Mouse (Mus musculus) MEL (cell line): ENCODE measurements around the gene Gnat2. TPM values are rescaled to one million over a fixed set of nuclear protein-coding genes. Genes with fewer than 3 reads are reported as not detected.

ENCODE experiments used
- DNase-seq: peaks from one replicate; pipeline ENCODE4 v3.0.0; 2011; ENCODE audit warnings: low read depth, low spot score
- H3K27ac ChIP-seq: 2 replicates; pipeline ENCODE4 v1.5.1; 2012; ENCODE audit warnings: low read depth, mild to moderate bottlenecking, control low read depth, low read length, moderate library complexity; ENCODE audit not compliant: control insufficient read depth
- H3K27me3 ChIP-seq, 2 experiments: fragments of 150-350 bp in 1 of 2; sonication (generic) in 1 of 2; 2 replicates each; pipeline ENCODE4 v1.6.1; 2012; ENCODE audit warnings: low read length in 2 of 2, mild to moderate bottlenecking in 2 of 2, improper control_type of control experiment in 1 of 2, moderate library complexity in 1 of 2; ENCODE audit not compliant: insufficient read depth in 2 of 2, control insufficient read depth in 1 of 2
- H3K36me3 ChIP-seq, 2 experiments: 2 replicates each; pipeline ENCODE4 v1.6.1; 2012 to 2014; ENCODE audit warnings: low read length in 2 of 2, improper control_type of control experiment in 1 of 2, inconsistent platforms in 1 of 2, mild to moderate bottlenecking in 1 of 2; ENCODE audit not compliant: insufficient read depth in 2 of 2, control insufficient read depth in 1 of 2
- H3K4me1 ChIP-seq, 2 experiments: fragments of 150-350 bp in 1 of 2; sonication (generic) in 1 of 2; 2 replicates each; pipeline ENCODE4 v1.6.1; 2012; ENCODE audit warnings: low read length in 2 of 2, improper control_type of control experiment in 1 of 2, mild to moderate bottlenecking in 1 of 2; ENCODE audit not compliant: insufficient read depth in 2 of 2, control insufficient read depth in 1 of 2
- H3K4me3 ChIP-seq, 2 experiments: fragments of 150-350 bp in 1 of 2; sonication (generic) in 1 of 2; 2 replicates each; pipeline ENCODE4 v1.5.1; 2012; ENCODE audit warnings: low read depth in 2 of 2, low read length in 2 of 2, mild to moderate bottlenecking in 2 of 2, moderate library complexity in 2 of 2, control low read depth in 1 of 2, improper control_type of control experiment in 1 of 2; ENCODE audit not compliant: control insufficient read depth in 1 of 2, insufficient read depth in 1 of 2
- H3K79me2 ChIP-seq: 2 replicates; pipeline ENCODE4 v1.6.1; 2012; ENCODE audit warnings: mild to moderate bottlenecking, low read length, moderate library complexity; ENCODE audit not compliant: control insufficient read depth, poor library complexity, insufficient read depth
- H3K9ac ChIP-seq: 2 replicates; pipeline ENCODE4 v1.6.1; 2012; ENCODE audit warnings: low read depth, mild to moderate bottlenecking, control low read depth, low read length, moderate library complexity; ENCODE audit not compliant: control insufficient read depth, poor library complexity, severe bottlenecking
- H3K9me3 ChIP-seq: fragments of 150-350 bp; sonication (generic); replicated peaks from 2 replicates; pipeline ENCODE4 v1.6.1; 2012; ENCODE audit warnings: mild to moderate bottlenecking, low read length, improper control_type of control experiment, moderate library complexity; ENCODE audit not compliant: insufficient read depth
- BHLHE40 ChIP-seq: IDR thresholded peaks from 2 replicates; pipeline ENCODE4 v1.6.1; 2012; ENCODE audit warnings: low read depth, mild to moderate bottlenecking, inconsistent platforms, low read length, improper control_type of control experiment, borderline replicate concordance
- CHD1 ChIP-seq: IDR thresholded peaks from 2 replicates; pipeline ENCODE4 v1.6.1; 2012; ENCODE audit warnings: low read depth, mild to moderate bottlenecking, inconsistent platforms, low read length, improper control_type of control experiment
- E2F4 ChIP-seq: IDR thresholded peaks from 2 replicates; pipeline ENCODE4 v1.6.1; 2011; ENCODE audit warnings: low read depth, low read length, improper control_type of control experiment, borderline replicate concordance
- EP300 ChIP-seq, 2 experiments: IDR thresholded peaks; 2 replicates each; pipeline ENCODE4 v1.6.1; 2011; ENCODE audit warnings: improper control_type of control experiment in 2 of 2, low read length in 2 of 2, low read depth in 1 of 2, mild to moderate bottlenecking in 1 of 2
- ETS1 ChIP-seq: IDR thresholded peaks from 2 replicates; pipeline ENCODE4 v1.6.1; 2012; ENCODE audit warnings: low read depth, mild to moderate bottlenecking, inconsistent platforms, low read length, improper control_type of control experiment, moderate library complexity
- GABPA ChIP-seq: IDR thresholded peaks from 2 replicates; pipeline ENCODE4 v1.6.1; 2012; ENCODE audit warnings: low read depth, mild to moderate bottlenecking, inconsistent platforms, low read length, improper control_type of control experiment, moderate library complexity
- GATA1 ChIP-seq: IDR thresholded peaks from 2 replicates; pipeline ENCODE4 v1.6.1; 2011; ENCODE audit warnings: low read depth, low read length, improper control_type of control experiment
- MAFK ChIP-seq: IDR thresholded peaks from 2 replicates; pipeline ENCODE4 v1.6.1; 2011; ENCODE audit warnings: low read depth, mild to moderate bottlenecking, low read length, improper control_type of control experiment, borderline replicate concordance
- MAX ChIP-seq: IDR thresholded peaks from 2 replicates; pipeline ENCODE4 v1.6.1; 2011; ENCODE audit warnings: low read length, improper control_type of control experiment
- MYB ChIP-seq: IDR thresholded peaks from 2 replicates; pipeline ENCODE4 v1.6.1; 2011; ENCODE audit warnings: mild to moderate bottlenecking, low read depth, low read length, improper control_type of control experiment
- MYC ChIP-seq: IDR thresholded peaks from 2 replicates; pipeline ENCODE4 v1.6.1; 2011; ENCODE audit warnings: low read depth, mild to moderate bottlenecking, low read length, improper control_type of control experiment, moderate library complexity
- NELFE ChIP-seq: IDR thresholded peaks from 2 replicates; pipeline ENCODE4 v1.6.1; 2011; ENCODE audit warnings: low read depth, low read length, improper control_type of control experiment
- POLR2AphosphoS5 ChIP-seq: IDR thresholded peaks from 2 replicates; pipeline ENCODE4 v1.6.1; 2012; ENCODE audit warnings: low read depth, borderline replicate concordance, mild to moderate bottlenecking, inconsistent platforms, low read length, moderate library complexity, mixed read lengths
- RAD21 ChIP-seq: IDR thresholded peaks from 2 replicates; pipeline ENCODE4 v1.6.1; 2011; ENCODE audit warnings: mild to moderate bottlenecking, low read depth, low read length, improper control_type of control experiment
- RCOR1 ChIP-seq: IDR thresholded peaks from 2 replicates; pipeline ENCODE4 v1.6.1; 2012; ENCODE audit warnings: low read depth, mild to moderate bottlenecking, inconsistent platforms, low read length, improper control_type of control experiment
- SIN3A ChIP-seq: IDR thresholded peaks from 2 replicates; pipeline ENCODE4 v1.6.1; 2012; ENCODE audit warnings: low read length, improper control_type of control experiment, inconsistent platforms
- SMC3 ChIP-seq: IDR thresholded peaks from 2 replicates; pipeline ENCODE4 v1.6.1; 2011; ENCODE audit warnings: low read depth, low read length, improper control_type of control experiment
- TAL1 ChIP-seq: IDR thresholded peaks from 2 replicates; pipeline ENCODE4 v1.6.1; 2012; ENCODE audit warnings: mild to moderate bottlenecking, inconsistent platforms, low read length, moderate library complexity, mixed read lengths
- TBP ChIP-seq: IDR thresholded peaks from 2 replicates; pipeline ENCODE4 v1.8.0; 2011; ENCODE audit warnings: low read depth, low read length, improper control_type of control experiment
- UBTF ChIP-seq: IDR thresholded peaks from 2 replicates; pipeline ENCODE4 v1.6.1; 2012; ENCODE audit warnings: low read depth, mild to moderate bottlenecking, inconsistent platforms, low read length, improper control_type of control experiment, moderate library complexity, borderline replicate concordance; ENCODE audit not compliant: insufficient read depth
- USF2 ChIP-seq, 2 experiments: IDR thresholded peaks; 2 replicates each; pipeline ENCODE4 v1.6.1; 2011 to 2012; ENCODE audit warnings: improper control_type of control experiment in 2 of 2, low read length in 2 of 2, borderline replicate concordance in 1 of 2, inconsistent platforms in 1 of 2, low read depth in 1 of 2, mild to moderate bottlenecking in 1 of 2; ENCODE audit not compliant: insufficient read depth in 1 of 2
- ZKSCAN1 ChIP-seq: IDR thresholded peaks from 2 replicates; pipeline ENCODE4 v1.6.1; 2012; ENCODE audit warnings: low read depth, mild to moderate bottlenecking, inconsistent platforms, low read length, improper control_type of control experiment, moderate library complexity
- polyA plus RNA-seq, 2 experiments: library from polyadenylated mRNA; stranded (reverse) in 1 of 2; unstranded in 1 of 2; fragments of >175 nt in 1 of 2; fragments of >200 nt in 1 of 2; gene quantifications; 2 replicates each; pipeline versions ENCODE4 v1.2.1 to v1.2.4; 2012; ENCODE audit warnings: low replicate concordance in 2 of 2, low read depth in 1 of 2; ENCODE audit not compliant: insufficient read length in 2 of 2, insufficient read depth in 1 of 2, missing spikeins in 1 of 2
- total RNA-seq: library from RNA; depleted of rRNA; stranded (reverse); fragments of 300-350 nt; gene quantifications from 2 replicates; pipeline ENCODE4 v1.2.3, GENCODE M21; 2012

The Gnat2 gene
- total and polyA plus RNA-seq, 3 experiments: 4.7 to 12.4 TPM; not detected in 1

GRCm38 (mm10) chr3:108098316-108098715, 5.7 kb downstream of the Gnat2 start (continued):
- TF ChIP-seq USF2 (IDR thresholded peaks at IDR 0.05; ENCODE audit: borderline replicate concordance in 1 of 2, insufficient read depth in 1 of 2, low read depth in 1 of 2, low read length in 2 of 2) (no peak), CHD1 (no peak), MAFK (peak; percentile 64; the same call in 1 of the 2 replicates), TAL1 (peak; percentile 64), E2F4 (no peak), ETS1 (peak; percentile 93)

DNA sequence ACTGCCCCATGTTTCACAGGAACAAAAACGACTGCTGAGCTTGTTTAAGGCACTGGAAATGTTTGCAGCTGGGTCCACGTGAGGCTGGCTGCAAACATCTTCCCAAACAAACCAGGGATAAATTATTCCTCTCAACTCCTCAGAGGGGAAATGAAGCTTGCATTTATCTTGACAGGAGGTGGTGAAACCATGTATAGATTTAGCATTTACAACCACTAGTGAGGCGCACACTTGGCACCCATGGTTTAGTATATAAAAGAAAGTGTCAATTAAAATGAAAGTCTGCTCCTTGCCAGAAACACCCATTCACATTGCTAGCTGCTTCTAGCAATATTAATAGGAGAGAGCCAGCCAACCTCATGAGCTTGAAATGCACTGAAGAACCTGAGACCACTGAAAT, 9.0 kb downstream of the Gnat2 start:
- no peak overlapping the region for H3K4me3 ChIP-seq
- H3K36me3 ChIP-seq: peaks cover 2 to 27% of the 10 kb centered on the region in 2 experiments; a peak in 3 of 4 replicates
- no peak overlapping the region for H3K9ac ChIP-seq
- no peaks in the 10 kb centered on the region for H3K79me2 ChIP-seq
- TF ChIP-seq TBP (no peak), SIN3A (no peak), SMC3 (no peak), EP300 (IDR thresholded peaks at IDR 0.05; ENCODE audit: low read depth in 1 of 2, low read length in 2 of 2) (no peak), BHLHE40 (no peak), POLR2AphosphoS5 (no peak), RAD21 (no peak), UBTF (no peak), MYB (no peak), GABPA (no peak), NELFE (no peak)
- H3K9me3 ChIP-seq: no peaks in the 10 kb centered on the region
- H3K27ac ChIP-seq: no peak overlapping the region
- H3K4me1 ChIP-seq: peaks cover 20% of the 10 kb centered on the region in 2 experiments
- no peaks in the 10 kb centered on the region for H3K27me3 ChIP-seq
- no peak for DNase-seq

DNA sequence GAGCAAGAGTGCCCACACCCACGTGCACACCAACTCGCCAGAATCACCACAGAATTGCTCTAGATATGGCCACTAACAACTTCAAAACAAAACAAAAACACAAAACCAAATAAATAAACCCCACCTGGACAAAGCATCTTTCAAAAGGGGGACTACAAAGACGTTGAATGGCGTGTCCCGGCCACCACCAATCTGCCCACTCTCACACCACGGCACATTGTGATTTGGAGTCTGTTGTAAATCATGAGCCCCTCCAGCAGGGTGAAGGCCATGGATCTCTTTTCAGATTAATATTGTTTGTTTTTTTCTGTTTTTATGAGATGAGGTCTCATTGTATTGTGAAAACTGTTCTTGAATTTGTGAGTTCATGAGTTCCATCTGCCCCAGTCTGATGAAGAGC, 9.5 kb downstream of the Gnat2 start:
- H3K79me2 ChIP-seq: no peaks in the 10 kb centered on the region
- no peak overlapping the region for H3K9ac ChIP-seq
- H3K9me3 ChIP-seq: no peaks in the 10 kb centered on the region
- no peaks in the 10 kb centered on the region for H3K27me3 ChIP-seq
- TF ChIP-seq MAX (no peak), POLR2AphosphoS5 (no peak), GATA1 (no peak), MYC (no peak), EP300 (IDR thresholded peaks at IDR 0.05; ENCODE audit: low read depth in 1 of 2, low read length in 2 of 2) (no peak), CHD1 (no peak), RCOR1 (no peak), ZKSCAN1 (no peak)
- H3K36me3 ChIP-seq: peaks cover 7 to 25% of the 10 kb centered on the region in 2 experiments
- no peak overlapping the region for H3K4me3 ChIP-seq
- DNase-seq: no peak
- H3K27ac ChIP-seq: no peak overlapping the region
- H3K4me1 ChIP-seq: peaks cover 17 to 19% of the 10 kb centered on the region in 2 experiments
